7 mouse cellular contexts compared by ENCODE assay signal in genomic region chr16:94526344-94527151, GRCm38 (mm10). TPM values are rescaled to one million over a fixed set of nuclear protein-coding genes. Genes with fewer than 3 reads are reported as not detected.
DNase-seq lines count a peak whose midpoint lies in the region; ATAC-seq lines count a peak whose summit lies in the region.

Vps26c (minus strand) TSS chr16:94526830.

- H3K36me3 ChIP-seq in embryonic facial prominence, embryonic 12.5 days = no peaks in the 10 kb centered on the region
- no peaks in the 10 kb centered on the region for H3K36me3 ChIP-seq in limb, embryonic 11.5 days (ENCODE audit: control insufficient read depth, insufficient read depth, low read length)
- H3K36me3 ChIP-seq in midbrain, embryonic 14.5 days (ENCODE audit: control insufficient read depth, insufficient read depth, low read length) = no peaks in the 10 kb centered on the region

- ATAC-seq in embryonic facial prominence, embryonic 12.5 days (ENCODE audit: insufficient number of reproducible peaks, insufficient read depth, low FRiP score, low TSS enrichment) = peak; percentile 92
- ATAC-seq in limb, embryonic 11.5 days (ENCODE audit: insufficient number of reproducible peaks, low FRiP score, low TSS enrichment, low read depth) = peak; percentile 93
- ATAC-seq in midbrain, embryonic 14.5 days (ENCODE audit: low FRiP score, low TSS enrichment) = peak; percentile 91

- H3K4me2 ChIP-seq in embryonic facial prominence, embryonic 12.5 days (replicated peaks) = peak within 1 kb of the TSS; percentile 68
- H3K4me2 ChIP-seq in limb, embryonic 11.5 days (ENCODE audit: low read depth, severe bottlenecking) = peak within 1 kb of the TSS; percentile 67
- H3K4me2 ChIP-seq in midbrain, embryonic 14.5 days (ENCODE audit: low read length) = peak within 1 kb of the TSS; percentile 76

- peaks cover 22% of the 10 kb centered on the region for H3K4me1 ChIP-seq in embryonic facial prominence, embryonic 12.5 days
- peaks cover 6% of the 10 kb centered on the region for H3K4me1 ChIP-seq in limb, embryonic 11.5 days (ENCODE audit: control insufficient read depth, insufficient read depth, low read length)
- peaks cover 14% of the 10 kb centered on the region for H3K4me1 ChIP-seq in midbrain, embryonic 14.5 days (ENCODE audit: control insufficient read depth, insufficient read depth, low read length)

- peak within 1 kb of the TSS; percentile 81 for H3K4me3 ChIP-seq in embryonic facial prominence, embryonic 12.5 days
- H3K4me3 ChIP-seq in limb, embryonic 11.5 days (ENCODE audit: low read depth, low read length) = peak within 1 kb of the TSS; percentile 80
- H3K4me3 ChIP-seq in midbrain, embryonic 14.5 days (replicated peaks; ENCODE audit: low read depth, low read length) = peak within 1 kb of the TSS; percentile 79

- H3K27me3 ChIP-seq in embryonic facial prominence, embryonic 12.5 days = no peaks in the 10 kb centered on the region
- no peaks in the 10 kb centered on the region for H3K27me3 ChIP-seq in limb, embryonic 11.5 days (ENCODE audit: control insufficient read depth, insufficient read depth, low read length)
- no peaks in the 10 kb centered on the region for H3K27me3 ChIP-seq in midbrain, embryonic 14.5 days (ENCODE audit: control insufficient read depth, insufficient read depth, low read length)

- peak within 1 kb of the TSS; percentile 94 for H3K27ac ChIP-seq in embryonic facial prominence, embryonic 12.5 days
- peak within 1 kb of the TSS; percentile 90 for H3K27ac ChIP-seq in limb, embryonic 11.5 days (replicated peaks; ENCODE audit: low read depth, low read length)
- peak within 1 kb of the TSS; percentile 95 for H3K27ac ChIP-seq in midbrain, embryonic 14.5 days (replicated peaks; ENCODE audit: low read depth, low read length)

- peak within 1 kb of the TSS; percentile 79 for H3K9ac ChIP-seq in embryonic facial prominence, embryonic 12.5 days
- peak within 1 kb of the TSS; percentile 82 for H3K9ac ChIP-seq in limb, embryonic 11.5 days (ENCODE audit: low read length)
- peak within 1 kb of the TSS; percentile 75 for H3K9ac ChIP-seq in midbrain, embryonic 14.5 days (replicated peaks; ENCODE audit: low read length)

- WGBS in embryonic facial prominence, embryonic 12.5 days = under 1% methylated on average over 93 of the region's 93 CpGs
- WGBS in limb, embryonic 11.5 days = under 1% methylated on average over 92 of the region's 93 CpGs
- under 1% methylated on average over 93 of the region's 93 CpGs for WGBS in midbrain, embryonic 14.5 days

- H3K9me3 ChIP-seq in embryonic facial prominence, embryonic 12.5 days = no peaks in the 10 kb centered on the region
- H3K9me3 ChIP-seq in limb, embryonic 11.5 days (ENCODE audit: control insufficient read depth, low read length) = no peaks in the 10 kb centered on the region
- H3K9me3 ChIP-seq in midbrain, embryonic 14.5 days (ENCODE audit: control insufficient read depth, low read length) = no peaks in the 10 kb centered on the region

- DNase-seq in adrenal gland, postnatal 25 days = peak; percentile 96
- DNase-seq in heart, adult 11 months = peak; percentile 100
- peak; percentile 98 for DNase-seq in kidney, adult 18-20 months
- DNase-seq in limb, embryonic 11.5 days (ENCODE audit: low spot score) = peak; percentile 97
- DNase-seq in midbrain, embryonic 14.5 days = peak; percentile 99
- DNase-seq in spleen, adult 18-20 months = peak; percentile 96 to 97

RNA-seq across cellular contexts. Expression of gene Vps26c, which starts in this region (rescaled TPM):
- 59.1 and 61.5 TPM in 2 replicates for total RNA-seq in adrenal gland, postnatal 25 days (2021)
- polyA plus RNA-seq in embryonic facial prominence, embryonic 12.5 days (2016; fragmentation: Nextera tagmentation; extraction: Ambion mirVana) = 51.8 and 58.7 TPM in 2 replicates
- polyA plus RNA-seq in limb, embryonic 11.5 days (2014; fragmentation: Nextera tagmentation; extraction: Ambion mirVana) = 49.3 and 51.7 TPM in 2 replicates
- polyA plus RNA-seq in midbrain, embryonic 14.5 days (2014; fragmentation: Nextera tagmentation; extraction: Ambion mirVana) = 73.7 and 76.3 TPM in 2 replicates

Comparison
In these comparisons a context has a peak if more than half of its experiments do, and no peak if none do; other contexts are left out.
1. Peak in every context shown above with its lines: DNase-seq, ATAC-seq, H3K4me3 ChIP-seq and H3K27ac ChIP-seq.